In the genomic region with DNA sequence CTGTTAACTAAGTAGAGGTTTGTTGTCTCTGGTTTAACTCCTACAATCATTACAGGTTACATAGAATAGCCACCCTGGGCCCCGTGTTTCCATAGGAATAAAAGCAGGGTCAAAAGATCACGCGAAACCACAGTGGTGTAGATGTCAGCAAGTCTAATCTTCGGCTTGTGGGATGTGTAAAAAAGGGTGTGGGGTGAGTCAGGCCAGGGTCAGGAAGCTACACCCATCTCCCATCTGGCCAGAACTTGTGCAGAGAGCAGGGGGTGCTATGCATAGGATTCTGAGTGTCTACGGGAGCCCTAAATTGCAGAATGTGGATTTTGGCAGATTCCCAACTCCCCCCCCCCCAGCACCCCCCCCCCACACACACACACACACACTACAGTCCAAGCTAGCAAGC, we compare ENCODE assay signal across 17 mouse cellular contexts. TPM values are rescaled to one million over a fixed set of nuclear protein-coding genes. Genes with fewer than 3 reads are reported as not detected.
A peak's percentile ranks its signal among the peaks of the same experiment; 100 is the strongest.
DNase-seq lines count a peak whose midpoint lies in the region; ATAC-seq and TF ChIP-seq lines count a peak whose summit lies in the region.
"Had no signal": no experiment of that assay in that cellular context is flagged by ENCODE, and none has a peak within 500 bp of the region (broad histone marks: within the 10 kb centered on the region; RNA-seq: fewer than 3 reads in every experiment).

No protein-coding gene starts in this region.

- H3K79me2 ChIP-seq in heart, adult 2 months (replicated peaks; ENCODE audit: control insufficient read depth, insufficient read depth, low read length): no peaks in the 10 kb centered on the region

- DNase-seq in heart, adult 2 months: peak in 1 of 2 experiments; percentile 36
- no peak for DNase-seq in heart, postnatal 4 days
- no peak for DNase-seq in lung, adult 2 months
- DNase-seq in lung, adult 18-20 months: no peak
- DNase-seq in embryonic facial prominence, embryonic 14.5 days (ENCODE audit: low spot score): peak; percentile 12
- DNase-seq in embryo, embryonic 10 days (ENCODE audit: low spot score): no peak
- no peak for DNase-seq in cerebellum, postnatal 25 days
- DNase-seq: adrenal gland, postnatal 14 days; B cell, adult 2 months; kidney, adult 8-10 months; liver, postnatal 0 days had no signal

- H3K27me3 ChIP-seq in heart, adult 2 months (ENCODE audit: control insufficient read depth, insufficient read depth, low read length): no peaks in the 10 kb centered on the region
- no peaks in the 10 kb centered on the region for H3K27me3 ChIP-seq in embryonic facial prominence, embryonic 14.5 days (replicated peaks; ENCODE audit: control insufficient read depth, insufficient read depth, low read length)
- no peaks in the 10 kb centered on the region for H3K27me3 ChIP-seq in intestine, embryonic 15.5 days (replicated peaks)
- H3K27me3 ChIP-seq: limb, embryonic 13.5 days; neural tube, embryonic 15.5 days had no signal

- peak overlapping the region; percentile 95 for H3K27ac ChIP-seq in heart, adult 2 months
- H3K27ac ChIP-seq in embryonic facial prominence, embryonic 14.5 days (replicated peaks; ENCODE audit: low read depth, low read length): no peak overlapping the region
- H3K27ac ChIP-seq in intestine, embryonic 15.5 days: no peak overlapping the region
- H3K27ac ChIP-seq: limb, embryonic 13.5 days; neural tube, embryonic 15.5 days had no signal

- ATAC-seq in embryonic facial prominence, embryonic 14.5 days (ENCODE audit: low read depth): 0 out of 2 replicates have a peak, but pooled peaks have one; percentile 30
- ATAC-seq in intestine, embryonic 15.5 days: peak; percentile 66
- ATAC-seq: liver, postnatal 0 days had no signal

- 36% methylated on average over 5 of the region's 5 CpGs for WGBS in heart, adult 2 months
- WGBS in lung, adult 2 months: 33% methylated on average over 5 of the region's 5 CpGs
- WGBS in embryonic facial prominence, embryonic 14.5 days: 51% methylated on average over 5 of the region's 5 CpGs
- 42% methylated on average over 5 of the region's 5 CpGs for WGBS in intestine, embryonic 15.5 days

- no peak for TF ChIP-seq POLR2A in heart, adult 2 months (IDR thresholded peaks at IDR 0.05; ENCODE audit: insufficient read depth, low read depth, low read length)
- no peak for TF ChIP-seq POLR2A in lung, adult 2 months (IDR thresholded peaks at IDR 0.05; ENCODE audit: borderline replicate concordance, extremely low read depth, low read depth, low read length)

- H3K4me1 ChIP-seq in heart, adult 2 months (ENCODE audit: control insufficient read depth, insufficient read depth, low read length): peaks cover 13% of the 10 kb centered on the region
- peaks cover 6% of the 10 kb centered on the region for H3K4me1 ChIP-seq in lung, adult 2 months (ENCODE audit: control insufficient read depth, insufficient read depth, low read length)
- H3K4me1 ChIP-seq in embryonic facial prominence, embryonic 14.5 days (ENCODE audit: control insufficient read depth, insufficient read depth, low read length): peaks cover 2% of the 10 kb centered on the region; the same call in 1 of the 2 replicates
- H3K4me1 ChIP-seq in intestine, embryonic 15.5 days (replicated peaks): no peaks in the 10 kb centered on the region

- H3K9me3 ChIP-seq in embryonic facial prominence, embryonic 14.5 days (ENCODE audit: control insufficient read depth, low read length): no peaks in the 10 kb centered on the region
- H3K9me3 ChIP-seq in intestine, embryonic 15.5 days: no peaks in the 10 kb centered on the region
- H3K9me3 ChIP-seq: limb, embryonic 13.5 days; neural tube, embryonic 15.5 days had no signal

- TF ChIP-seq CTCF in heart, adult 2 months (IDR thresholded peaks at IDR 0.05): no peak
- no peak for TF ChIP-seq CTCF in lung, adult 2 months (IDR thresholded peaks at IDR 0.05; ENCODE audit: insufficient read depth, low read length)

- no peak for TF ChIP-seq EP300 in heart, adult 2 months (IDR thresholded peaks at IDR 0.05; ENCODE audit: insufficient read depth, low read depth, low read length)

- peaks cover 6% of the 10 kb centered on the region for H3K36me3 ChIP-seq in heart, adult 2 months (ENCODE audit: control insufficient read depth, insufficient read depth, low read length)
- no peaks in the 10 kb centered on the region for H3K36me3 ChIP-seq in embryonic facial prominence, embryonic 14.5 days (ENCODE audit: control insufficient read depth, insufficient read depth, low read length)
- H3K36me3 ChIP-seq in intestine, embryonic 15.5 days: no peaks in the 10 kb centered on the region
- H3K36me3 ChIP-seq: G1E; limb, embryonic 13.5 days; neural tube, embryonic 15.5 days had no signal

- no peak overlapping the region for H3K9ac ChIP-seq in heart, adult 2 months (ENCODE audit: low read depth, low read length)
- no peak overlapping the region for H3K9ac ChIP-seq in embryonic facial prominence, embryonic 14.5 days (ENCODE audit: low read depth, low read length)
- H3K9ac ChIP-seq in intestine, embryonic 15.5 days: no peak overlapping the region
- H3K9ac ChIP-seq: limb, embryonic 13.5 days; liver, postnatal 0 days; neural tube, embryonic 15.5 days had no signal

- H3K4me3 ChIP-seq in heart, adult 2 months: peak overlapping the region; percentile 52
- peak overlapping the region; percentile 46 for H3K4me3 ChIP-seq in lung, adult 2 months (replicated peaks; ENCODE audit: extremely low read depth, low read depth, low read length)
- H3K4me3 ChIP-seq in embryonic facial prominence, embryonic 14.5 days (ENCODE audit: low read depth, low read length): no peak overlapping the region
- H3K4me3 ChIP-seq in intestine, embryonic 15.5 days (replicated peaks): no peak overlapping the region
- H3K4me3 ChIP-seq: erythroblast, embryonic 14.5 days; limb, embryonic 13.5 days; neural tube, embryonic 15.5 days had no signal

- H3K4me2 ChIP-seq in embryonic facial prominence, embryonic 14.5 days (ENCODE audit: low read depth, low read length): no peak overlapping the region; the same call in 1 of the 2 replicates
- no peak overlapping the region for H3K4me2 ChIP-seq in intestine, embryonic 15.5 days (replicated peaks)
- H3K4me2 ChIP-seq: limb, embryonic 13.5 days; neural tube, embryonic 15.5 days had no signal

- intact Hi-C loops in heart, adult 2 months (cut with DNase I): loop anchor here (10.0 kb wide), 1 partner anchor 87 kb away; no protein-coding TSS in a partner anchor

RNA-seq across cellular contexts. Expression of a gene that starts 2.5 kb away (rescaled TPM):
- 10 to 100 TPM; 27.2 to 27.4 TPM for total RNA-seq in heart, adult 2 months (2021)
- polyA plus RNA-seq in heart, adult 2 months (2012; rRNA removed): 10.4 and 28.1 TPM in 2 replicates
- 10 to 100 TPM; 51.8 to 53.3 TPM for total RNA-seq in heart, postnatal 4 days (2021)
- polyA plus RNA-seq in lung, adult 2 months (2012; rRNA removed): 14.5 and 27.0 TPM in 2 replicates
- 12.5 and 17.6 TPM in 2 replicates for polyA plus RNA-seq in embryonic facial prominence, embryonic 14.5 days (2014; fragmentation: Nextera tagmentation; extraction: Ambion mirVana)
- polyA plus RNA-seq in intestine, embryonic 15.5 days (2015; fragmentation: Nextera tagmentation; extraction: Ambion mirVana): 12.9 and 13.3 TPM in 2 replicates
- total RNA-seq: granulocyte monocyte progenitor cell, adult 5-6 weeks had no signal
- polyA plus RNA-seq: erythroblast, embryonic 14.5 days; G1E had no signal

Comparison
In these comparisons a context has a peak if more than half of its experiments do, and no peak if none do; other contexts are left out.
1. H3K4me3 ChIP-seq: peak in heart, adult 2 months (single experiment) and lung, adult 2 months (single experiment); none in embryonic facial prominence, embryonic 14.5 days (single experiment) and intestine, embryonic 15.5 days (single experiment).